Mouse (Mus musculus) stomach, postnatal 0 days (tissue): ENCODE measurements around the gene Klhl22. TPM values are rescaled to one million over a fixed set of nuclear protein-coding genes. Genes with fewer than 3 reads are reported as not detected.

Experiments used
- ATAC-seq: fragments of 200-750 bp; cut with Nextera tagmentation; 2 replicates; pipeline ENCODE4 v1.8.0; 2017; ENCODE audit not compliant: low FRiP score, low TSS enrichment
- DNase-seq: peaks from one replicate; pipeline ENCODE4 v3.0.0-alpha.2; 2016; ENCODE audit warnings: low spot score
- H3K27ac ChIP-seq: fragments of 300-500 bp; sonication (generic); replicated peaks from 2 replicates; pipeline ENCODE4 v1.5.1; 2014; ENCODE audit warnings: mild to moderate bottlenecking, control low read depth
- H3K27me3 ChIP-seq: fragments of 300-500 bp; sonication (generic); 2 replicates; pipeline ENCODE4 v1.6.1; 2014; ENCODE audit warnings: low read length; ENCODE audit not compliant: control insufficient read depth, insufficient read depth
- H3K36me3 ChIP-seq: fragments of 300-500 bp; sonication (generic); 2 replicates; pipeline ENCODE4 v1.6.1; 2014; ENCODE audit warnings: low read length, mixed read lengths; ENCODE audit not compliant: control insufficient read depth, insufficient read depth
- H3K4me1 ChIP-seq: fragments of 300-500 bp; sonication (generic); replicated peaks from 2 replicates; pipeline ENCODE4 v1.6.1; 2014; ENCODE audit warnings: antibody characterized with exemption; ENCODE audit not compliant: control insufficient read depth, insufficient read depth
- H3K4me2 ChIP-seq: fragments of 300-500 bp; sonication (generic); replicated peaks from 2 replicates; pipeline ENCODE4 v1.6.1; 2014; ENCODE audit warnings: low read depth, mild to moderate bottlenecking, control low read depth, moderate library complexity
- H3K4me3 ChIP-seq: fragments of 300-500 bp; sonication (generic); 2 replicates; pipeline ENCODE4 v1.5.1; 2014; ENCODE audit warnings: low read depth, low read length, control low read depth
- H3K9ac ChIP-seq: fragments of 300-500 bp; sonication (generic); 2 replicates; pipeline ENCODE4 v1.6.1; 2014; ENCODE audit warnings: mild to moderate bottlenecking, low read length, control low read depth, mixed read lengths
- H3K9me3 ChIP-seq: fragments of 300-500 bp; sonication (generic); 2 replicates; pipeline ENCODE4 v1.6.1; 2016; ENCODE audit warnings: low read length; ENCODE audit not compliant: control insufficient read depth
- CTCF ChIP-seq: IDR thresholded peaks from 2 replicates; pipeline ENCODE4 v1.5.1; 2016; ENCODE audit warnings: antibody characterized with exemption, low read depth, mild to moderate bottlenecking, moderate library complexity
- EP300 ChIP-seq: optimal IDR thresholded peaks from 2 replicates; pipeline ENCODE3; 2016; ENCODE audit warnings: antibody characterized with exemption
- WGBS: fragments of 180-500 bp; shearing (Covaris S2); extraction: QIAGEN DNeasy Blood & Tissue Kit; methylation state at CpG from one replicate; pipeline ENCODE4 v1.1.7; 2014; 5-methylcytosine and 5-hydroxymethylcytosine counted together
- polyA plus RNA-seq: library from polyadenylated mRNA; unstranded; fragments of >200 nt; fragmentation: Nextera tagmentation; extraction: Ambion mirVana; gene quantifications from 2 replicates; pipeline ENCODE4 v1.2.1, GENCODE M21; 2015

Gene Klhl22
- polyA plus RNA-seq, 1 experiment from 2014 or later, result 32.0 TPM

DNA sequence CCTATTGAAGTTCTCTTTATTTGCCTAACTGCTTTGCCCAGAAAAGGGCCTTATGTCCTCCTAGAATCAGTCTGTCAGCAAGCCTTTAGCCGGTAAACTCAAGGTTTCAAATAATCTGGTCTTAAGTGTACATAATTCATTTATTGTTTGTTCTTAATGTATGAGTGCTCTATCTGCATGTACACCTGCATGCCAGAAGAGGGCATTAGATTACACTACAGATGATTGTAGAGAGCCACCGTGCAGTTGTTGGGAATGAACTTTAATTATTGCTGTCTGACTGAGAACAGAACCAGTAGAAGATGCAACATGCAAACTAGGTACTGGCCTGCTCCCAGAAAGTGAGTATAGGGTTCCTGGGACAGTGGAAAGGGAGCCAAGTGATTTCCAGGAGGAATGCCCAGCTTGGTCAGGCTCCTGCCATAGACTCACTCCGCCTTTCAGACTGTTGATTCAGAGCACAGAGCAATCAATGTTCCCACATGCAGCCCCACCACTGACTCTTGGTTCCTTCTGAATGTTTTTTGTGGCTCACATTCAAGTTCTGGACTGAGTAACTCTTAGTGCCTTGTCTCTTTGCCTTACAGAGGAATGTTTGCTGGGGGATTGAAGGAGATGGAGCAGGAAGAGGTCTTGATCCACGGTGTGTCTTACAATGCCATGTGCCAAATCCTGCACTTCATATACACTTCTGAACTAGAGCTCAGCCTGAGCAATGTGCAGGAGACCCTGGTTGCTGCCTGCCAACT is 11.9 kb downstream of the Klhl22 start:
- WGBS, result 55% methylated on average over 4 of the region's 4 CpGs
- DNase-seq (no peak), ATAC-seq (0 out of 2 replicates have a peak, but pooled peaks have one; percentile 33)
- no peaks in the 10 kb centered on the region for H3K27me3 ChIP-seq
- H3K9ac ChIP-seq, result no peak overlapping the region
- H3K27ac ChIP-seq, result no peak overlapping the region
- H3K4me2 ChIP-seq, result no peak overlapping the region
- H3K4me1 ChIP-seq, result no peaks in the 10 kb centered on the region
- no peak overlapping the region for H3K4me3 ChIP-seq
- no peaks in the 10 kb centered on the region for H3K9me3 ChIP-seq
- TF ChIP-seq EP300 (no peak), CTCF (peak; percentile 68)
- peaks cover 10% of the 10 kb centered on the region for H3K36me3 ChIP-seq

DNA sequence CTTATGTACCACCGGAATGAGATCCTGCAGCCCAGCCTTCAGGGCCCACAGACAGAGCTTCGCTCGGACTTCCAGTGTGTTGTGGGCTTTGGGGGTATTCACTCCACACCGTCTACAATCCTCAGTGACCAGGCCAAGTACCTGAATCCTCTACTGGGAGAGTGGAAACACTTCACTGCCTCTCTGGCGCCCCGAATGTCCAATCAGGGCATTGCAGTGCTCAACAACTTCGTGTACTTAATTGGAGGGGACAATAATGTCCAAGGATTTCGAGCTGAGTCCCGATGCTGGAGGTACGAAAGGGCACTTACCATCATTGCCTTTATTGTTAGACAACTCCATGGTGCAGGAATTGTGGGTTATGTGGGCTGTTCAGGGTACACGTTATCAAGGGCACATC is 17.4 kb downstream of the Klhl22 start:
- no peak overlapping the region for H3K27ac ChIP-seq
- DNase-seq (peak; percentile 61), ATAC-seq (peak; percentile 14; the same call in 1 of the 2 replicates)
- H3K4me1 ChIP-seq, result no peaks in the 10 kb centered on the region
- no peak overlapping the region for H3K9ac ChIP-seq
- peaks cover 28% of the 10 kb centered on the region for H3K36me3 ChIP-seq
- no peak overlapping the region for H3K4me3 ChIP-seq
- no peaks in the 10 kb centered on the region for H3K9me3 ChIP-seq
- no peaks in the 10 kb centered on the region for H3K27me3 ChIP-seq
- TF ChIP-seq EP300 (no peak), CTCF (peak; percentile 75)
- WGBS, result 69% methylated on average over 11 of the region's 11 CpGs
- H3K4me2 ChIP-seq, result no peak overlapping the region

DNA sequence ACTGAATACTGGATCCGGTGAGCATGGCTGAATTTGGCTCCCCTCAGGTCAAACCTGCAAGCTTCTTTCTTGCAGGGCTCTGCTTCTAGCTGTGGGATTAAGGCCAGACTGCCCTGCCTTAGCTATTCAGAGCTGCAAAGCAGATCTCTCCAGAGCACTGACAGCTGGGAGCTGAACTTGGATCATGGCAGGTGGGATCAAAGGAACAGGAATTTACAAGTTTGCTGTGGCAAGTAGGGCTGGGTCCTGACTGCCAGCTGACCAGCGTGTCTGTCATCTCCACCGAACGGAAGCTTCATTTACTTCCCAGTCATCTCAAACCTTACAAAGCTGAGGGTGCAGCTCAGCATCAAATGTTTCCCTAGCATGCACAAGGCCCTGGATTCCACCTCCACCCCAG is 18.8 kb downstream of the Klhl22 start:
- WGBS, result 76% methylated on average over 4 of the region's 4 CpGs
- Histone ChIP-seq H3K27me3 (no peaks in the 10 kb centered on the region), H3K4me1 (no peaks in the 10 kb centered on the region), H3K9ac (no peak overlapping the region), H3K4me3 (no peak overlapping the region), H3K27ac (no peak overlapping the region), H3K9me3 (no peaks in the 10 kb centered on the region), H3K36me3 (peaks cover 28% of the 10 kb centered on the region), H3K4me2 (no peak overlapping the region)
- no peak for TF ChIP-seq EP300
- no peak for TF ChIP-seq CTCF
- ATAC-seq, result no peak
- DNase-seq, result no peak

DNA sequence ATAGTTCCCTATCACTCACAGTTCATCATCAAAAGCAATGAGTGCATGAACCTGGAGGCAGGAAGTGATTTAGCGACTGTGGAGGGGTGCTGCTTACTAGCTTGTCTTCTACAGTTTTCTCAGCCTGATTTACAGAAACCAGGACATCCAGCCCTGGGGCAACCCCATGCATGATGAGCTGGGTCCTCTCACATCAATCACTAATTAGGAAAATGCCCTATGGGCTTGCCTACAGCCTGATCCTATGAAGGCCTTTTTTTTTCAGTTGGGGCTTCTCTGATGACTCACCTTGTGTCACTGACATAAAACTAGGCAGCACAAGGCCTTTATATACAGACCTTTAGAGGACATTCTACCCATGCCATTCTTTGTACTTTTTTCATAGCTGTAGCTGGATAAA is 20.3 kb downstream of the Klhl22 start:
- H3K9ac ChIP-seq, result no peak overlapping the region
- no peak overlapping the region for H3K27ac ChIP-seq
- TF ChIP-seq CTCF (no peak), EP300 (no peak)
- no peaks in the 10 kb centered on the region for H3K4me1 ChIP-seq
- no peaks in the 10 kb centered on the region for H3K27me3 ChIP-seq
- WGBS, result 81% methylated on average over 1 of the region's 1 CpGs
- ATAC-seq, result no peak
- H3K4me3 ChIP-seq, result no peak overlapping the region
- no peak for DNase-seq
- H3K4me2 ChIP-seq, result no peak overlapping the region
- H3K9me3 ChIP-seq, result no peaks in the 10 kb centered on the region
- H3K36me3 ChIP-seq, result peaks cover 27% of the 10 kb centered on the region

GRCm38 (mm10) chr16:17785337-17785736 is 25.9 kb downstream of the Klhl22 start:
- TF ChIP-seq CTCF (peak; percentile 76), EP300 (no peak)
- no peak overlapping the region for H3K4me2 ChIP-seq
- WGBS, result 53% methylated on average over 3 of the region's 3 CpGs
- no peaks in the 10 kb centered on the region for H3K9me3 ChIP-seq
- H3K9ac ChIP-seq, result no peak overlapping the region
- H3K27me3 ChIP-seq, result no peaks in the 10 kb centered on the region
- H3K4me1 ChIP-seq, result no peaks in the 10 kb centered on the region
- H3K27ac ChIP-seq, result no peak overlapping the region
- DNase-seq, result no peak
- no peak for ATAC-seq
- no peak overlapping the region for H3K4me3 ChIP-seq
- peaks cover 15% of the 10 kb centered on the region; the same call in 1 of the 2 replicates for H3K36me3 ChIP-seq

GRCm38 (mm10) chr16:17792728-17793127 is 33.3 kb downstream of the Klhl22 start:
- DNase-seq (no peak), ATAC-seq (no peak)
- no peaks in the 10 kb centered on the region; the same call in 1 of the 2 replicates for H3K4me1 ChIP-seq
- H3K36me3 ChIP-seq, result peaks cover 8% of the 10 kb centered on the region; the same call in 1 of the 2 replicates
- 77% methylated on average over 3 of the region's 3 CpGs for WGBS
- H3K27ac ChIP-seq, result no peak overlapping the region
- H3K9ac ChIP-seq, result no peak overlapping the region
- H3K4me2 ChIP-seq, result no peak overlapping the region
- no peaks in the 10 kb centered on the region for H3K9me3 ChIP-seq
- H3K27me3 ChIP-seq, result peaks cover 2% of the 10 kb centered on the region; the same call in 1 of the 2 replicates
- H3K4me3 ChIP-seq, result no peak overlapping the region
- TF ChIP-seq CTCF, result no peak
- TF ChIP-seq EP300, result no peak
